Mouse (Mus musculus) G1E (cell line): ENCODE measurements at regions not wholly inside any gene's neighbourhood (a gene's known extent, or its start where the extent isn't known, plus 50 kb on each side); places are given as distances from the start of the nearest gene placed in this dataset.
"Not testable (repeated sequence)": the region's sequence is repeated elsewhere in the genome, so short reads cannot be mapped to it uniquely, and the experiment has no call there.

Source experiments
- ATAC-seq: 2 replicates; pipeline ENCODE4 v1.8.0; 2016; ENCODE audit warnings: mild to moderate bottlenecking; ENCODE audit not compliant: insufficient number of reproducible peaks, poor library complexity, low FRiP score, severe bottlenecking; ENCODE audit errors: extremely low read depth
- DNase-seq: peaks from one replicate; pipeline ENCODE4 v3.0.0; 2012; ENCODE audit warnings: low spot score
- H3K27me3 ChIP-seq: 2 replicates; pipeline ENCODE4 v1.6.1; 2012; ENCODE audit warnings: mild to moderate bottlenecking, low read length, inconsistent platforms; ENCODE audit not compliant: insufficient read depth
- H3K36me3 ChIP-seq: replicated peaks from 2 replicates; pipeline ENCODE3; 2012; ENCODE audit warnings: mild to moderate bottlenecking, inconsistent platforms
- H3K4me1 ChIP-seq: 2 replicates; pipeline ENCODE4 v1.6.1; 2012; ENCODE audit warnings: low read depth, low read length, inconsistent platforms, mixed read lengths; ENCODE audit not compliant: insufficient read depth
- H3K4me3 ChIP-seq: 2 replicates; pipeline ENCODE4 v1.5.1; 2012; ENCODE audit warnings: low read depth, mild to moderate bottlenecking, inconsistent platforms, low read length, moderate library complexity, mixed read lengths
- H3K9me3 ChIP-seq: replicated peaks from 2 replicates; pipeline ENCODE4 v1.6.1; 2012; ENCODE audit warnings: inconsistent platforms
- CTCF ChIP-seq: IDR thresholded peaks from 2 replicates; pipeline ENCODE4 v1.5.1; 2012; ENCODE audit warnings: low read depth, low read length, inconsistent platforms, mixed read lengths
- GATA1 ChIP-seq: IDR thresholded peaks from 2 replicates; pipeline ENCODE4 v1.6.1; 2012; ENCODE audit warnings: borderline replicate concordance, low read length, inconsistent platforms, mixed read lengths
- GATA2 ChIP-seq: IDR thresholded peaks from 2 replicates; pipeline ENCODE4 v1.6.1; 2012; ENCODE audit warnings: low read depth, low read length, inconsistent platforms, borderline replicate concordance
- POLR2AphosphoS5 ChIP-seq: IDR thresholded peaks from 2 replicates; pipeline ENCODE4 v1.6.1; 2012; ENCODE audit warnings: low read depth, low read length, inconsistent platforms; ENCODE audit not compliant: insufficient replicate concordance
- TAL1 ChIP-seq: conservative IDR thresholded peaks from 2 replicates; pipeline ENCODE4 v1.6.1; 2012; ENCODE audit warnings: low read depth, low read length, inconsistent platforms, mixed read lengths

DNA sequence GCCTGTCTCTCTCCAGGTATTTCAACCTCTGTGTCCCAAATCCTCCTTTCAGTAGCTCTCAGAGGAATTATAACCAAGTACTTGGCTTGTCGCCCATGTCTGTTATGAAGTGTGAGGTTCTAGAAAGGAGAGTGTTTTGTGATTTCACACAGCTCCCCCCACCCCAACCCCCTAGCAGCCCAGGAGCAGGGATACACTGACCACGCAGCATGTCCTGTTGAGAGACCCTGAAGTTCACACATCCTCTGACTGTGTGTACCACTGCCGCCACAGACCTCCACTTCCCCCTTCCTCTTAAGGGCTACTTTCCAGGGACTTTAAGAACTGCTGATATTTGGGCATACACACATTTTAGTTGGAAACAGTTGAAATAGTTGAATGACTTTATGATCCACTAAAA, 289.2 kb downstream of the Hace1 start:
- ATAC-seq (no peak), DNase-seq (no peak)
- H3K36me3 ChIP-seq, result no peaks in the 10 kb centered on the region
- H3K9me3 ChIP-seq, result no peaks in the 10 kb centered on the region
- no peak overlapping the region for H3K4me3 ChIP-seq
- H3K4me1 ChIP-seq, result no peaks in the 10 kb centered on the region
- TF ChIP-seq POLR2AphosphoS5, result no peak
- no peak for TF ChIP-seq GATA2
- no peak for TF ChIP-seq CTCF
- no peak for TF ChIP-seq TAL1
- TF ChIP-seq GATA1, result no peak
- no peaks in the 10 kb centered on the region for H3K27me3 ChIP-seq

DNA sequence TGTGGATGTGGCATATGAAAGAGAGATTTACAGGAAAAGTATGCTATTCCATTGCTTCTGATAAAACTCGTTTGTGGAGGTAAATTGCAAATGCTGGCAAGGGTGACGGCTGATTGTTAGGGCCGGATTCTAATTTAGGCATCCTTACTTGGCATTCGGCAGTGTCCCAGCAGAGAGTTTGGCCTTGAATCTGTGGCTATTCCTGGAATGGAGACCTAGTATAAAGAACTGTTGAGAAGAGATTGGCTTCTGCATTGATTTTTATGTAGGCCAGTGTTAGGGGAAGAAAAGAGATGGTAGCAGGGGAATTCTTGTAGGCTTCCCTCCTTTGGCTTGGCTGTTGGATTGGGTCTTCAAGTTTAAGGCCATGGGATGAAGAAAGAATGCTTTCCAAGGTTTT, 293.4 kb downstream of the Hace1 start:
- TF ChIP-seq GATA1 (no peak), TAL1 (no peak), GATA2 (no peak), POLR2AphosphoS5 (no peak), CTCF (no peak)
- Histone ChIP-seq H3K27me3 (no peaks in the 10 kb centered on the region), H3K4me3 (no peak overlapping the region), H3K36me3 (no peaks in the 10 kb centered on the region), H3K9me3 (no peaks in the 10 kb centered on the region), H3K4me1 (no peaks in the 10 kb centered on the region)
- no peak for ATAC-seq
- no peak for DNase-seq

DNA sequence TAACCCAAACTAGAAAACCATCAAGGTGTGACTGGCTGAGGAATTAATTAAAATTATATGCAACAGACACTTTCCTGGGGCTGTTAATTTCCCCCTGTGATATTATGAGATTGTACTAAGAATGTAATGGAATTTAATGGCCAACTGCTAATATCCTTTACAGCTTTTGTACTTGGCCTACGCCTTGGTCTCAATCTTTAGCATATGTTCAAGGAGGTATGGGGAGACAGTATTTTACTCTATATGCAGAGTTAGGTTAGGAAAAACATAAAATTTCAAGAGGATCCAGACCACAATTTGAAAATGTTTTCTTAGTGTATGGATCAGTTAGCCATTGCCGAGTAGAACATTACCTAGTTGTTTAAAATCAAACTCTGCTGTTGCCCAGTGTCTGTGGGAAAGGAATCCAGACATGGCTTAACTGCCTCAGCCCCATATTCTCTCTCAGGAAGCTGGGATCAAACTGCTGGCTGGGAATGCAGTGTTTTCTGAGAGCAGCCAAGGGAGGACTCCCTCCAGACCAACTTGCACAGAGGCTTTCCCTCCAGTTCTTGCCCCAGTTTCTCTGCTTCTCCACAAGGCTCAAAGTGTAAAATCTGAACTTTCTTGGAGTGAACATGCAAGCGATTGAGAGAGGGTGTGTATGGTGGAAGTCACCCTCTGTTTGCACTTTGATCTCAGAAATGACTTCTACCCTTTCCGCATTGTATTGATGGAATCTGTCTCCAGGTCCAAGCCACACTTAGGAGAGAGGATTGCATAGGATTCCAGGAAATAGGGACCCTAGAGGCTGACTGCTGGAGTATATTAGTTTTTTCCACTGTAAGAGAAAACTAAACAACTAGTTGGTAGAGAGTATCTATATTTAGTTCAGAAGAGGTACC, 294.6 kb downstream of the Hace1 start:
- DNase-seq (no peak), ATAC-seq (no peak)
- no peaks in the 10 kb centered on the region for H3K36me3 ChIP-seq
- H3K27me3 ChIP-seq, result no peaks in the 10 kb centered on the region
- TF ChIP-seq CTCF (no peak), GATA1 (no peak), TAL1 (no peak), GATA2 (no peak), POLR2AphosphoS5 (no peak)
- H3K4me1 ChIP-seq, result no peaks in the 10 kb centered on the region
- no peak overlapping the region for H3K4me3 ChIP-seq
- no peaks in the 10 kb centered on the region for H3K9me3 ChIP-seq

DNA sequence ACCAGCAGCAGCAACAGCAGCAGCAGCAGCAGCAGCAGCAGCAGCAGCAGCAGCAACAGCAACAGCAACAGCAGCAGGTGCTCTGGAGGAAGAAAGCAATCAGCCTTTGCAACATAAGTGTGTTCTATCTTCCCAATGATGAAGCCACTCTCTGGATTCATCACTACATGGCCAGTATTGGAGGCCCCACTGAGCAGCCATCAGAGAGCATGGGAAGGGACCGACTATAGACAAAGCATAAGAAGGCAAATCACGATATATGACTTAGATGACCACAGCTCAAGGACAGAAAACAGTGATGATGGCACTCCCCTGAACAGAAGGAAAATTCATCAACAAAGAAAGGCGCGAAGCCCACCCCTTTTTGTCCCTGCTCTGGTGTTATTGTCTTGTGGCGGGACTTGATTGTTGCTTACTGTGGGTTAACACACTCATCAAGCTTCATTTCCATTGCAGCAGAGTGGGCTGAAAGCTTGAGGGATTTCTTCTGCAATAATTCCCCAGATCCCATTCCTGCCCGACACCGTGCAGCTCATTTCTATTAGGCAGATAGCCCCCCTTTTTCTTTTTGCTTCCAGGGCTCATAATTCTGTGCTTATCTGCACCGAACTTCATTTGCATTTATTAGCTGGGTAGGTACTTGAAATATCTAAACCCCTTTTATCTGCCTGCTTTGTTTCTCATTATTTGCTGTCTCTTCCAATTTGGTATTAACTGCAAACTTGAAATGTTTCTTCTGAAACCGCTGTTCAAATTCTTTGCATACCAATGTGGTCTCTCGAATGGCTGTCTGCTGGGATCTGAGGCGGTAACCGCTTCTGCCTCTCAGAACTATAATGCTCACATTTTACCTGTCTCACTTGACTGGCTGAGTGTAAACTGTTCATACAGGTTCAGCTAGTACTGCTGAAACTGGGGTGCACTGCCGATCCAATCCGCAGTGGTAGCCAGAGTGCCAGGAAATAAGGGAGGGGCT, 296.5 kb downstream of the Hace1 start:
- H3K27me3 ChIP-seq, result no peaks in the 10 kb centered on the region
- no peaks in the 10 kb centered on the region for H3K36me3 ChIP-seq
- no peaks in the 10 kb centered on the region for H3K4me1 ChIP-seq
- no peaks in the 10 kb centered on the region for H3K9me3 ChIP-seq
- no peak overlapping the region for H3K4me3 ChIP-seq
- no peak for TF ChIP-seq GATA1
- no peak for TF ChIP-seq CTCF
- TF ChIP-seq GATA2, result no peak
- no peak for TF ChIP-seq TAL1
- TF ChIP-seq POLR2AphosphoS5, result no peak
- ATAC-seq (no peak), DNase-seq (no peak)

DNA sequence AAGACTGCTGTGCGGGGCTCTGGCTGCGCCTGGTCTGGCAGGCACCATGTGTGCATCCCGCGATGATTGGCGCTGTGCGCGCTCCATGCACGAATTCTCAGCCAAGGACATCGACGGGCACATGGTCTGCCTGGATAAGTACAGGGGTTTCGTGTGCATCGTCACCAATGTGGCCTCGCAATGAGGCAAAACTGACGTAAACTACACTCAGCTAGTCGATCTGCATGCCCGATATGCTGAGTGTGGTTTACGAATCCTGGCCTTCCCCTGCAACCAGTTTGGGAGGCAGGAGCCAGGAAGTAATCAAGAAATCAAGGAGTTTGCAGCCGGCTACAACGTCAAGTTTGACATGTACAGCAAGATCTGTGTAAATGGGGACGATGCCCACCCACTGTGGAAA, 297.7 kb downstream of the Hace1 start:
- H3K4me1 ChIP-seq, ATAC-seq, H3K9me3 ChIP-seq, H3K36me3 ChIP-seq, DNase-seq, H3K4me3 ChIP-seq, H3K27me3 ChIP-seq: not testable (repeated sequence)

DNA sequence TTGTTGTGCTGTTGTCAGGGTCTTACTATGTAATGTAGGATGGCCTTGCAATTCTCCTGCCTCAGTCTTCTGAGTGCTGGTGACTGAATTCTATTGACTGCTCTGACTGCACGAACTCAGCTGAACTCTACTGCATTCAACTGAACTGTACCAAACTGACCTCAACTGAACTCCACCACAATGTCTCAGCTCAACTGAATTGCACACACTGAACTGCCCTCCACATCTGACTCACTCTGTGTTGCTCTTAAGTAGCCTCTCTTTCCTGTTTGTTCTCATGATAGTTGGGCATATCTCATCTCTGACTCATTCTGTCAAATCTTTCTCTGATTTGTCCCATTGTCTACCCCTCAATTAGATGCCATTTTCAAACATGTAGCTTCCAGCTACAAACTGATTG, 306.1 kb downstream of the Hace1 start:
- H3K36me3 ChIP-seq, result no peaks in the 10 kb centered on the region
- no peaks in the 10 kb centered on the region for H3K27me3 ChIP-seq
- H3K4me1 ChIP-seq, result no peaks in the 10 kb centered on the region
- DNase-seq (no peak), ATAC-seq (no peak)
- H3K9me3 ChIP-seq, result no peaks in the 10 kb centered on the region
- no peak overlapping the region for H3K4me3 ChIP-seq
- no peak for TF ChIP-seq POLR2AphosphoS5
- no peak for TF ChIP-seq GATA2
- TF ChIP-seq TAL1, result no peak
- TF ChIP-seq GATA1, result no peak
- TF ChIP-seq CTCF, result no peak
